Mouse (Mus musculus) heart, postnatal 0 days (tissue): ENCODE results near the gene Pdap1.

ENCODE experiments used
- CTCF ChIP-seq: IDR thresholded peaks from 2 replicates; pipeline ENCODE4 v1.5.1; 2016; ENCODE audit warnings: antibody characterized with exemption, control low read depth, low read depth
- EP300 ChIP-seq: IDR thresholded peaks from 2 replicates; pipeline ENCODE4 v1.6.1; 2016; ENCODE audit warnings: antibody characterized with exemption, low read depth

GRCm38 (mm10) chr5:145166536-145167305, 26.7 kb upstream of the Pdap1 start, which contains the start of the genes Ptcd1 and Cpsf4:
- TF ChIP-seq EP300 (peak; percentile 81; the same call in 1 of the 2 replicates), CTCF (no peak)
